Comparison of ENCODE assay signal across 24 mouse cellular contexts in genomic region chr3:120000281-120000680, GRCm38 (mm10).
DNase-seq lines count a peak whose midpoint lies in the region; ATAC-seq and TF ChIP-seq lines count a peak whose summit lies in the region.
"Had no signal": no experiment of that assay in that cellular context is flagged by ENCODE, and none has a peak within 500 bp of the region (broad histone marks: within the 10 kb centered on the region; RNA-seq: fewer than 3 reads in every experiment).

No protein-coding gene starts in this region.

- H3K27ac ChIP-seq in lung, embryonic 14.5 days (ENCODE audit: low read depth): 0 out of 2 replicates have a peak overlapping the region, but pooled peaks have one; percentile 13
- H3K27ac ChIP-seq in forebrain, embryonic 16.5 days (ENCODE audit: low read length): no peak overlapping the region
- H3K27ac ChIP-seq: embryonic facial prominence, embryonic 10.5 days; forebrain, embryonic 12.5 days; hindbrain, embryonic 15.5 days; liver, embryonic 12.5 days; neural tube, embryonic 13.5 days had no signal

- peak; percentile 62 for DNase-seq in lung, embryonic 14.5 days
- no peak for DNase-seq in lung, postnatal 4 days
- peak; percentile 12 for DNase-seq in 3T3-L1 (ENCODE audit: low read depth, low spot score)
- peak; percentile 38 for DNase-seq in R1 (ENCODE audit: low read depth, low spot score)
- DNase-seq in lung, postnatal 10 days: peak; percentile 17
- no peak for DNase-seq in layer of hippocampus, postnatal 36 days
- DNase-seq: adrenal gland, postnatal 36 days; B cell, adult 2 months; cerebellum, adult 9-10 months; kidney, adult 8-10 months; kidney, postnatal 14 days; retina, postnatal 1 day; thymus, adult 18-20 months; thymus, postnatal 4 days had no signal

- TF ChIP-seq CTCF in lung, embryonic 14.5 days (IDR thresholded peaks at IDR 0.05; ENCODE audit: low read depth): no peak

- no peak overlapping the region for H3K4me3 ChIP-seq in lung, embryonic 14.5 days (ENCODE audit: low read depth, low read length)
- H3K4me3 ChIP-seq in forebrain, embryonic 16.5 days (replicated peaks; ENCODE audit: low read length): no peak overlapping the region
- H3K4me3 ChIP-seq: embryonic facial prominence, embryonic 10.5 days; forebrain, embryonic 12.5 days; hindbrain, embryonic 15.5 days; liver, embryonic 12.5 days; myocyte; neural tube, embryonic 13.5 days had no signal

- H3K9me3 ChIP-seq in lung, embryonic 14.5 days (ENCODE audit: low read depth, low read length): no peaks in the 10 kb centered on the region
- no peaks in the 10 kb centered on the region for H3K9me3 ChIP-seq in forebrain, embryonic 16.5 days (ENCODE audit: control insufficient read depth, low read length)
- H3K9me3 ChIP-seq: embryonic facial prominence, embryonic 10.5 days; forebrain, embryonic 12.5 days; hindbrain, embryonic 15.5 days; liver, embryonic 12.5 days; neural tube, embryonic 13.5 days had no signal

- no peak overlapping the region for H3K9ac ChIP-seq in lung, embryonic 14.5 days
- no peak overlapping the region for H3K9ac ChIP-seq in forebrain, embryonic 16.5 days (replicated peaks; ENCODE audit: low read depth, low read length)
- H3K9ac ChIP-seq: forebrain, embryonic 12.5 days; hindbrain, embryonic 15.5 days; liver, embryonic 12.5 days; neural tube, embryonic 13.5 days had no signal

- 34% methylated on average over 5 of the region's 5 CpGs for WGBS in lung, embryonic 14.5 days
- 83% methylated on average over 5 of the region's 5 CpGs for WGBS in forebrain, embryonic 16.5 days

- H3K4me1 ChIP-seq in lung, embryonic 14.5 days (ENCODE audit: insufficient read depth): no peaks in the 10 kb centered on the region
- peaks cover 7% of the 10 kb centered on the region for H3K4me1 ChIP-seq in forebrain, embryonic 16.5 days (replicated peaks; ENCODE audit: control insufficient read depth, insufficient read depth, low read length)
- H3K4me1 ChIP-seq: forebrain, embryonic 12.5 days; hindbrain, embryonic 15.5 days; liver, embryonic 12.5 days had no signal

- H3K4me2 ChIP-seq in lung, embryonic 14.5 days: no peak overlapping the region
- no peak overlapping the region for H3K4me2 ChIP-seq in forebrain, embryonic 16.5 days (ENCODE audit: low read length)
- H3K4me2 ChIP-seq: forebrain, embryonic 12.5 days; heart, embryonic 11.5 days; hindbrain, embryonic 15.5 days; liver, embryonic 12.5 days; neural tube, embryonic 13.5 days had no signal

- ATAC-seq in lung, embryonic 14.5 days (ENCODE audit: insufficient read depth): peak; percentile 50
- no peak for ATAC-seq in forebrain, embryonic 16.5 days
- ATAC-seq: liver, embryonic 12.5 days; midbrain, embryonic 16.5 days had no signal

- H3K27me3 ChIP-seq in lung, embryonic 14.5 days (ENCODE audit: insufficient read depth, low read length): no peaks in the 10 kb centered on the region
- no peaks in the 10 kb centered on the region for H3K27me3 ChIP-seq in forebrain, embryonic 16.5 days (replicated peaks; ENCODE audit: control insufficient read depth, insufficient read depth, low read length)
- H3K27me3 ChIP-seq: CH12.LX; forebrain, embryonic 12.5 days; hindbrain, embryonic 15.5 days; liver, embryonic 12.5 days; neural tube, embryonic 13.5 days had no signal

- no peaks in the 10 kb centered on the region for H3K36me3 ChIP-seq in lung, embryonic 14.5 days (ENCODE audit: insufficient read depth)
- no peaks in the 10 kb centered on the region for H3K36me3 ChIP-seq in forebrain, embryonic 16.5 days (ENCODE audit: control insufficient read depth, insufficient read depth)
- H3K36me3 ChIP-seq: embryonic facial prominence, embryonic 10.5 days; forebrain, embryonic 12.5 days; hindbrain, embryonic 15.5 days; liver, embryonic 12.5 days; neural tube, embryonic 13.5 days had no signal

Comparison
In these comparisons a context has a peak if more than half of its experiments do, and no peak if none do; other contexts are left out.
1. DNase-seq: peak in lung, embryonic 14.5 days (single experiment), 3T3-L1 (single experiment), R1 (single experiment) and lung, postnatal 10 days (single experiment); none in lung, postnatal 4 days (0 of 2) and layer of hippocampus, postnatal 36 days (0 of 2).